Mouse (Mus musculus) liver, postnatal 0 days (tissue): Measurements from ENCODE around the gene Zdhhc19. TPM values are rescaled to one million over a fixed set of nuclear protein-coding genes. Genes with fewer than 3 reads are reported as not detected.

Source experiments
- ATAC-seq: fragments of 200-750 bp; cut with Nextera tagmentation; 2 replicates; pipeline ENCODE4 v1.8.0; 2017; ENCODE audit warnings: mild to moderate bottlenecking, moderate library complexity
- DNase-seq: peaks from one replicate; pipeline ENCODE4 v3.0.0-alpha.2; 2016
- H3K27ac ChIP-seq: fragments of 300-500 bp; sonication (generic); 2 replicates; pipeline ENCODE4 v1.5.1; 2014; ENCODE audit warnings: antibody characterized with exemption, moderate library complexity, mild to moderate bottlenecking, low read depth
- H3K27me3 ChIP-seq: fragments of 300-500 bp; sonication (generic); 2 replicates; pipeline ENCODE4 v1.6.1; 2014; ENCODE audit warnings: low read length, control low read depth, mixed read lengths; ENCODE audit not compliant: insufficient read depth
- H3K36me3 ChIP-seq: fragments of 300-500 bp; sonication (generic); replicated peaks from 2 replicates; pipeline ENCODE4 v1.6.1; 2014; ENCODE audit warnings: mild to moderate bottlenecking, control low read depth, low read length, moderate library complexity, mixed read lengths; ENCODE audit not compliant: insufficient read depth
- H3K4me1 ChIP-seq: fragments of 300-500 bp; sonication (generic); 2 replicates; pipeline ENCODE4 v1.6.1; 2014; ENCODE audit warnings: antibody characterized with exemption, mild to moderate bottlenecking, control low read depth; ENCODE audit not compliant: insufficient read depth
- H3K4me2 ChIP-seq: fragments of 300-500 bp; sonication (generic); 2 replicates; pipeline ENCODE4 v1.6.1; 2014; ENCODE audit warnings: low read depth, mild to moderate bottlenecking, low read length, moderate library complexity, mixed read lengths
- H3K4me3 ChIP-seq: fragments of 300-500 bp; sonication (generic); 2 replicates; pipeline ENCODE4 v1.5.1; 2014; ENCODE audit warnings: low read depth, low read length
- H3K9ac ChIP-seq: fragments of 300-500 bp; sonication (generic); replicated peaks from 2 replicates; pipeline ENCODE4 v1.6.1; 2014; ENCODE audit warnings: mild to moderate bottlenecking, moderate library complexity
- H3K9me3 ChIP-seq: fragments of 300-500 bp; sonication (generic); 2 replicates; pipeline ENCODE4 v1.6.1; 2016; ENCODE audit warnings: mild to moderate bottlenecking, control low read depth, low read length, mixed read lengths
- CTCF ChIP-seq: sonication (generic); IDR thresholded peaks from 2 replicates; pipeline ENCODE4 v1.5.1; 2016; ENCODE audit warnings: antibody characterized with exemption, low read depth
- EP300 ChIP-seq: IDR thresholded peaks from 2 replicates; pipeline ENCODE4 v1.6.1; 2016; ENCODE audit warnings: antibody characterized with exemption, low read depth, mild to moderate bottlenecking
- WGBS: fragments of 180-500 bp; shearing (Covaris S2); extraction: QIAGEN DNeasy Blood & Tissue Kit; methylation state at CpG from one replicate; pipeline ENCODE4 v1.1.7; 2014; ENCODE audit not compliant: insufficient replicate concordance; 5-methylcytosine and 5-hydroxymethylcytosine counted together
- polyA plus RNA-seq: library from polyadenylated mRNA; unstranded; fragments of >200 nt; fragmentation: Nextera tagmentation; extraction: Ambion mirVana; gene quantifications from 2 replicates; pipeline ENCODE4 v1.2.1, GENCODE M21; 2015

Gene Zdhhc19
- polyA plus RNA-seq, 1 experiment from 2014 or later: not detected

DNA sequence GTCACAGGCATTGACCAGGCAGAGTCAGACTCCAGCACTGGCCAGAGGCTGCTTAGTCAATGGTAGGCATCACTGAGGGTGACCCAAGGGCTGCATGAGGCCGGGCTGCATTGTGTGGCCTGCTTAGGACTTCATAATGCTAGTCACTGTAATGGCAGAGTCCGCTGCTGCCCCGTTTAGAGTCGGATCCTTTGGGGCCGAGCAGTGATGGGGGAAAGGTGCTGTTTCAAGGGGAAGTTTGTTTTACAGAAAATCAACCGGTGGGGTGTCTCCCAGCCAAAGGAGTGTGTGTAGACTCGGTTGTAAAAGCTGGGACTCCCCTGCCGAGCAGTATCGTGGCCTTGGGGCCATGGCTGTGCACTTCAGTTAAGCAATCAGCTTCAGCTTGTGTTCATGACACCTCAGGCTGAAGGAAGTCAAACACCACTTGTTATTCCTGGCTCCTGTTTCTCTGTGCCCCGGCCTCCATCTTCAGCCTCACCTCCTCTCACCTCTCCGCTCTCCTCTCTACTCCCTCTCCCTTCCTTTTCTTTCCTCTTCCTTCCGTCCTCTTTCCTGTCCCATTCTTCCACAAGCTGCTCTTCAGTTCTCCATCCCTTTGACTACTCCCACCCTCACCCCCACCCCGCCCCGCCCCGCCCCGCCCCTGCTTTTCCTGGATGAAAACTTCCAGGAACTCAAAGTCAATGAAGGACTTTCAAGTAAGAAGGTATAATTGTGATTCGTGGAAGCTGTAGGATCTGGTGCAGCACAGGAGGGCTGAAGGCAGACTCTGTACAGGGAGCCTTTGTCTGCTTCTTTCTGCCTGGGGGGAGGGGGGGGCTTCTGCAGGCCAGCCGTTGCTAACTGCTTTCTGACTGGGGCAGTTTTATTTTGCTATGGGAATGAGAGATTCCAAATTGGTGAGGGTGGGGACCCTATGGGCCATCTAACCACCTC, 14.6 kb downstream of the Zdhhc19 start:
- 57% methylated on average over 18 of the region's 18 CpGs for WGBS
- no peak overlapping the region for H3K4me3 ChIP-seq

DNA sequence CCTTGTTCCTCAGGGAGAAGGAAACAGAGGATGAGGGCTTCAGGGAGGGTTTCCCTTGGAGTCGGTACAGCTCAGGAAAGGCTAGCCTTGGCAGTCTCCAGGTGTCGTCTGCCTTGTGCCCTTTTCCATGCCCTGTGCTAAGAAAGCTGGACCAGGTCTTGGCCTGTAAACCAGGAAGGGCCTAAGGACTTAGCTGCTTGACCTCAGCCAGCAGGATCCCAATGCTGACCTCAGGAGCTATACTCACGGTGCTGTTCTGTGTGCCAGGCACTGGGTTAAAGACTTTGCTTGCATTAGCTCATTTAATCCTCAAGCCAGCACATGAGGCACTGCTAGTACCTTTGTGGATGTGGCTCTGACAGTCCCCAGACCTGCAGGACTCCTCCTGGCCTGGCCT, 15.3 kb downstream of the Zdhhc19 start:
- H3K4me1 ChIP-seq: peaks cover 47% of the 10 kb centered on the region
- WGBS: 74% methylated on average over 3 of the region's 3 CpGs
- peak overlapping the region; percentile 66 for H3K4me2 ChIP-seq
- DNase-seq (no peak), ATAC-seq (no peak)
- peak overlapping the region; percentile 62 for H3K9ac ChIP-seq
- no peak for TF ChIP-seq CTCF
- no peak for TF ChIP-seq EP300
- no peaks in the 10 kb centered on the region for H3K9me3 ChIP-seq
- H3K36me3 ChIP-seq: no peaks in the 10 kb centered on the region
- peak overlapping the region; percentile 98 for H3K27ac ChIP-seq
- H3K27me3 ChIP-seq: no peaks in the 10 kb centered on the region
- no peak overlapping the region for H3K4me3 ChIP-seq

More for the DNA sequence above, 14.6 kb downstream of the Zdhhc19 start:
- H3K27me3 ChIP-seq: no peaks in the 10 kb centered on the region
- H3K4me1 ChIP-seq: peaks cover 41% of the 10 kb centered on the region
- no peak for ATAC-seq
- H3K9me3 ChIP-seq: no peaks in the 10 kb centered on the region
- TF ChIP-seq EP300 (no peak), CTCF (no peak)
- peak overlapping the region; percentile 66 for H3K4me2 ChIP-seq
- peak overlapping the region; percentile 98 for H3K27ac ChIP-seq
- no peak for DNase-seq
- H3K9ac ChIP-seq: peak overlapping the region; percentile 62
- H3K36me3 ChIP-seq: no peaks in the 10 kb centered on the region

DNA sequence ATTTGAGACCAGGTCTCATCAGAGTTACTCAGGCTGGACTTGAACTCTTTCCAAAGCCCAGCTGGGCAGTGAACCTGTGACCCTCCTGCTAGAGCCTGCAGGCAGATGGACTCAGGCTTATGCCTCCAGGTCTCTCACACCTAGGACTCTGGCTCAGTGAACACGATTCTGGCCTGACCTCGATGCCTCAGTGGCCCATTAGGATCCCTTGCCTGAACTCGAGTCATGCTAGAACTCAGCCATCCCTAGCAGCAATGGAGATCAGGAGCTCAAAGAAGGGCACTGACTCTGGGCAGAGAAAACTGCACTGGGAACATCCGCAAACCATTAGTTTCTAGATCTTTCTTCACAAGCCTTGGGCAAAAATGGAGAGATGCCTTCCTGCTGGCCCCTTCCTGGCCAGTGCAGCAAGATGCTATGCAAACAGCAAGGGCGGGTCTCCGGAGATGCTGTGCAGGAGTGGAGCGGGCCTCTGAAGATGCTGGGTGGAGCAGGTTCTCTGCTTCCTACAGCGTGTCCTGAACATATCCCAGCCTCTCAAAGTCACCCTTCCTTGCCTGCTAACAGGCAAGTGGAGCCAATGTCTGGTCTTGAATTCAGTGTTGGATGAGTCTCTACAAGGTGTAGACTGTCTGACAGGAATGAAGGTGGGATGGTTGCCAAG, 15.9 kb downstream of the Zdhhc19 start:
- Histone ChIP-seq H3K4me2 (peak overlapping the region; percentile 66), H3K4me1 (peaks cover 48% of the 10 kb centered on the region)

DNA sequence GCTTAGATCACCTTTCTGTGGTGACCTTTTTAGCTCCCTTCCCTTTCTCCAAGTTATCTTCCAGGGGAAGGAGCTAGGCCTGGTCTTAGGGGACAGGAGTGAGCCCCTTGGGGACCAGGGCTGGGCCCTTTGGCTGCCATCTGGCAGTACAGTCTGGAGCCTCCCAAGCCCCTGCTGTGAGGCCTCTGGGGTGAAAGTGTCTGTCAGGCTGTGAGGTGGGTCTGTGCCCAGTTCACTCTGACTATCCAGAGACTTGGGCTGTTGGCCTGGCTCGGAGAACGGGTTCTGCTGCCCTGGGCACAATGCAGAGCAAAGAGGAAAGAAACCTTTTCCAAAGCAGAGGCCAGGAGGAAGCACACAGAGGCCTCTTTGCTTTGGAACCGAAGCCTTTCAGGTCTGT, 16.9 kb downstream of the Zdhhc19 start:
- no peak overlapping the region for H3K4me3 ChIP-seq
- no peak for TF ChIP-seq EP300
- no peak for TF ChIP-seq CTCF
- DNase-seq (no peak), ATAC-seq (no peak)
- no peaks in the 10 kb centered on the region for H3K9me3 ChIP-seq
- H3K4me2 ChIP-seq: peak overlapping the region; percentile 66; the same call in 1 of the 2 replicates
- H3K4me1 ChIP-seq: peaks cover 52% of the 10 kb centered on the region
- no peaks in the 10 kb centered on the region for H3K36me3 ChIP-seq
- peak overlapping the region; percentile 98 for H3K27ac ChIP-seq
- H3K9ac ChIP-seq: peak overlapping the region; percentile 18; the same call in 1 of the 2 replicates
- WGBS: 85% methylated on average over 3 of the region's 3 CpGs
- H3K27me3 ChIP-seq: no peaks in the 10 kb centered on the region

More for the DNA sequence above, 15.9 kb downstream of the Zdhhc19 start:
- Histone ChIP-seq H3K27ac (peak overlapping the region; percentile 98), H3K9ac (peak overlapping the region; percentile 62; the same call in 1 of the 2 replicates), H3K9me3 (no peaks in the 10 kb centered on the region), H3K4me3 (no peak overlapping the region), H3K36me3 (no peaks in the 10 kb centered on the region), H3K27me3 (no peaks in the 10 kb centered on the region)
- ATAC-seq (no peak), DNase-seq (no peak)
- TF ChIP-seq EP300: no peak
- no peak for TF ChIP-seq CTCF
- 82% methylated on average over 8 of the region's 8 CpGs for WGBS

DNA sequence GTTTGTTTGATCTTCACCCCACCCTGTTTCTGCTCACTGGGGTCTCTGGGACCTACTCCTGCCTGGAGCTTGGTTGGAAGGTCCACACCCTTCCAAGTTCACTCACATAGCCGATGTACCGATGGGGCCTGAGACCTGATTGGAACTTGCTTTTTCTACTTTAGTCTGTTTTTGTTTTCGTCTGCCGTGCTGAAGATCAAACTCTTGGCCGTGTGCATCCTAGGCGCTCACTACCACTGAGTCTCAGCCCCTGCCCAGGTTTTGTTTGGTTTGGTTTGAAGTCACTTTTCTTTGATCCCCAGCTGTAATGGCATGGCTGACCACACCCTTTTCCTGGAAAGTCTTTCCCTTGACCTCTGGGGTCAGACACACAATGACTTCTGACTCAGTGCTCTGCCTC, 17.3 kb downstream of the Zdhhc19 start:
- 95% methylated on average over 6 of the region's 6 CpGs for WGBS
- no peak for ATAC-seq
- Histone ChIP-seq H3K27ac (peak overlapping the region; percentile 98), H3K9ac (no peak overlapping the region), H3K4me3 (no peak overlapping the region), H3K9me3 (no peaks in the 10 kb centered on the region), H3K4me1 (peaks cover 57% of the 10 kb centered on the region), H3K4me2 (no peak overlapping the region), H3K27me3 (no peaks in the 10 kb centered on the region), H3K36me3 (no peaks in the 10 kb centered on the region)
- DNase-seq: no peak
- no peak for TF ChIP-seq EP300
- no peak for TF ChIP-seq CTCF

DNA sequence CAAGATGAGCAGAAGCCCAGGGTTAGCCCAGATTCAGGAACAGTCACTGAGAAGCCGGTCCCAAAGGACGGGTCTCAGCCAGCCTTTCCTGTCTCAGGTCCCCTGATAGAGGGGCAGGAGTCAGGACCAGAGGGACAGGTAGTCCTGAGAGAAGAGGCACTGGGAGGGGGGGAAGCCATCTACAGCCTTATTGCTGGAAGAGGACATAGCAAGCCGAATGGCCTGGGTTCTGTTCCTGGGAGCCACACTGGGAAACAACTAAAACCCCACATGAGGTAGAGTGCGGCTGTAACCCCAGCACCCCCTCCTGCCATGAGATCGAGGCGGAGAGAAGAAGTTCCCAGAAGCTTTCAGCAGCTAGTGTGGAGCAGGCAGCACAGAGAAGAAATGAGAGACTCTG, 17.9 kb downstream of the Zdhhc19 start:
- H3K27ac ChIP-seq: no peak overlapping the region
- H3K4me3 ChIP-seq: no peak overlapping the region
- DNase-seq (no peak), ATAC-seq (no peak)
- H3K27me3 ChIP-seq: no peaks in the 10 kb centered on the region
- no peak overlapping the region for H3K4me2 ChIP-seq
- no peak overlapping the region; the same call in 1 of the 2 replicates for H3K9ac ChIP-seq
- no peaks in the 10 kb centered on the region for H3K9me3 ChIP-seq
- 96% methylated on average over 6 of the region's 6 CpGs for WGBS
- no peaks in the 10 kb centered on the region for H3K36me3 ChIP-seq
- TF ChIP-seq EP300 (no peak), CTCF (no peak)
- H3K4me1 ChIP-seq: peaks cover 57% of the 10 kb centered on the region
